Mouse (Mus musculus): ENCODE data around the gene Rps16. TPM values are rescaled to one million over a fixed set of nuclear protein-coding genes. Genes with fewer than 3 reads are reported as not detected.

Rps16 gene
- polyA plus RNA-seq, 1 experiment, result 4,542 TPM

- Histone ChIP-seq H3K4me3 (no peak overlapping the region), H3K36me3 (ENCODE audit: control insufficient read depth, insufficient read depth) (peaks cover 35% of the 10 kb centered on the region), H3K79me2 (ENCODE audit: control insufficient read depth, insufficient read depth) (no peaks in the 10 kb centered on the region), H3K4me2 (ENCODE audit: low read depth) (no peak overlapping the region), H3K27me3 (ENCODE audit: control insufficient read depth, insufficient read depth, insufficient read length) (no peaks in the 10 kb centered on the region), H3ac (ENCODE audit: control insufficient read depth, insufficient read length) (no peak overlapping the region)
- no peak for TF ChIP-seq POLR2AphosphoS2 (IDR thresholded peaks at IDR 0.05; ENCODE audit: insufficient read length, low read depth)
- no peak for TF ChIP-seq REST (IDR thresholded peaks at IDR 0.05; ENCODE audit: insufficient read depth, insufficient read length)
- no peak for TF ChIP-seq TCF3 (IDR thresholded peaks at IDR 0.05; ENCODE audit: insufficient read length, low read depth)
- no peak for TF ChIP-seq USF1 (IDR thresholded peaks at IDR 0.05; ENCODE audit: low read depth)
- no peak for TF ChIP-seq MYOG (IDR thresholded peaks at IDR 0.05; ENCODE audit: control insufficient read depth in 1 of 3, insufficient read depth in 1 of 3, insufficient read length in 2 of 3, low read depth in 2 of 3)
- no peak for TF ChIP-seq SRF (IDR thresholded peaks at IDR 0.05; ENCODE audit: control insufficient read depth, insufficient read length, low read depth)
- no peak for TF ChIP-seq CEBPB (IDR thresholded peaks at IDR 0.05; ENCODE audit: insufficient read depth, poor library complexity, severe bottlenecking)
- no peak for TF ChIP-seq MAX (IDR thresholded peaks at IDR 0.05; ENCODE audit: low read depth)
- no peak for TF ChIP-seq POLR2A (IDR thresholded peaks at IDR 0.05; ENCODE audit: insufficient read length, low read depth)
- TF ChIP-seq MYOD1 (IDR thresholded peaks at IDR 0.05; ENCODE audit: control insufficient read depth in 1 of 3, insufficient read length in 2 of 3, low read depth in 2 of 3), result no peak
- no peak for TF ChIP-seq E2F4 (IDR thresholded peaks at IDR 0.05; ENCODE audit: insufficient read depth)
- TF ChIP-seq TCF12 (IDR thresholded peaks at IDR 0.05; ENCODE audit: insufficient read depth, poor library complexity, severe bottlenecking), result no peak
Measured at GRCm38 (mm10) chr7:28318714-28319113, 31.7 kb upstream of the Rps16 start.

- Histone ChIP-seq H3K4me3 (no peak overlapping the region), H3ac (ENCODE audit: control insufficient read depth, insufficient read length) (no peak overlapping the region), H3K27me3 (ENCODE audit: control insufficient read depth, insufficient read depth, insufficient read length) (no peaks in the 10 kb centered on the region), H3K79me2 (ENCODE audit: control insufficient read depth, insufficient read depth) (no peaks in the 10 kb centered on the region), H3K4me2 (ENCODE audit: low read depth) (no peak overlapping the region), H3K36me3 (ENCODE audit: control insufficient read depth, insufficient read depth) (peaks cover 50% of the 10 kb centered on the region)
- TF ChIP-seq E2F4 (IDR thresholded peaks at IDR 0.05; ENCODE audit: insufficient read depth) (no peak), MAX (IDR thresholded peaks at IDR 0.05; ENCODE audit: low read depth) (no peak), USF1 (IDR thresholded peaks at IDR 0.05; ENCODE audit: low read depth) (no peak), REST (IDR thresholded peaks at IDR 0.05; ENCODE audit: insufficient read depth, insufficient read length) (no peak), MYOG (IDR thresholded peaks at IDR 0.05; ENCODE audit: control insufficient read depth in 1 of 3, insufficient read depth in 1 of 3, insufficient read length in 2 of 3, low read depth in 2 of 3) (no peak), MYOD1 (IDR thresholded peaks at IDR 0.05; ENCODE audit: control insufficient read depth in 1 of 3, insufficient read length in 2 of 3, low read depth in 2 of 3) (no peak), SRF (IDR thresholded peaks at IDR 0.05; ENCODE audit: control insufficient read depth, insufficient read length, low read depth) (no peak)
Measured at GRCm38 (mm10) chr7:28321974-28322720, 28.3 kb upstream of the Rps16 start.

- Histone ChIP-seq H3K27me3 (ENCODE audit: control insufficient read depth, insufficient read depth, insufficient read length) (no peaks in the 10 kb centered on the region), H3K36me3 (ENCODE audit: control insufficient read depth, insufficient read depth) (peaks cover 46% of the 10 kb centered on the region), H3K79me2 (ENCODE audit: control insufficient read depth, insufficient read depth) (no peaks in the 10 kb centered on the region), H3K4me2 (ENCODE audit: low read depth) (no peak overlapping the region), H3K4me3 (no peak overlapping the region), H3ac (ENCODE audit: control insufficient read depth, insufficient read length) (no peak overlapping the region)
- TF ChIP-seq MAX (IDR thresholded peaks at IDR 0.05; ENCODE audit: low read depth) (no peak), POLR2A (IDR thresholded peaks at IDR 0.05; ENCODE audit: insufficient read length, low read depth) (no peak), SRF (IDR thresholded peaks at IDR 0.05; ENCODE audit: control insufficient read depth, insufficient read length, low read depth) (no peak), USF1 (IDR thresholded peaks at IDR 0.05; ENCODE audit: low read depth) (no peak), CEBPB (IDR thresholded peaks at IDR 0.05; ENCODE audit: insufficient read depth, poor library complexity, severe bottlenecking) (no peak), POLR2AphosphoS2 (IDR thresholded peaks at IDR 0.05; ENCODE audit: insufficient read length, low read depth) (no peak), MYOG (IDR thresholded peaks at IDR 0.05; ENCODE audit: control insufficient read depth in 1 of 3, insufficient read depth in 1 of 3, insufficient read length in 2 of 3, low read depth in 2 of 3) (no peak), TCF3 (IDR thresholded peaks at IDR 0.05; ENCODE audit: insufficient read length, low read depth) (no peak), TCF12 (IDR thresholded peaks at IDR 0.05; ENCODE audit: insufficient read depth, poor library complexity, severe bottlenecking) (no peak), MYOD1 (IDR thresholded peaks at IDR 0.05; ENCODE audit: control insufficient read depth in 1 of 3, insufficient read length in 2 of 3, low read depth in 2 of 3) (no peak), REST (IDR thresholded peaks at IDR 0.05; ENCODE audit: insufficient read depth, insufficient read length) (no peak), E2F4 (IDR thresholded peaks at IDR 0.05; ENCODE audit: insufficient read depth) (no peak)
Measured at GRCm38 (mm10) chr7:28325293-28325692, 25.2 kb upstream of the Rps16 start.

- Histone ChIP-seq H3K36me3 (ENCODE audit: control insufficient read depth, insufficient read depth) (peaks cover 39% of the 10 kb centered on the region), H3K4me2 (ENCODE audit: low read depth) (no peak overlapping the region), H3K4me3 (no peak overlapping the region), H3K79me2 (ENCODE audit: control insufficient read depth, insufficient read depth) (peaks cover under 1% of the 10 kb centered on the region), H3ac (ENCODE audit: control insufficient read depth, insufficient read length) (no peak overlapping the region), H3K27me3 (ENCODE audit: control insufficient read depth, insufficient read depth, insufficient read length) (no peaks in the 10 kb centered on the region)
- TF ChIP-seq TCF3 (IDR thresholded peaks at IDR 0.05; ENCODE audit: insufficient read length, low read depth) (no peak), MYOG (IDR thresholded peaks at IDR 0.05; ENCODE audit: control insufficient read depth in 1 of 3, insufficient read depth in 1 of 3, insufficient read length in 2 of 3, low read depth in 2 of 3) (no peak), REST (IDR thresholded peaks at IDR 0.05; ENCODE audit: insufficient read depth, insufficient read length) (no peak), MAX (IDR thresholded peaks at IDR 0.05; ENCODE audit: low read depth) (no peak), POLR2AphosphoS2 (IDR thresholded peaks at IDR 0.05; ENCODE audit: insufficient read length, low read depth) (no peak), USF1 (IDR thresholded peaks at IDR 0.05; ENCODE audit: low read depth) (no peak), POLR2A (IDR thresholded peaks at IDR 0.05; ENCODE audit: insufficient read length, low read depth) (no peak), E2F4 (IDR thresholded peaks at IDR 0.05; ENCODE audit: insufficient read depth) (no peak), MYOD1 (IDR thresholded peaks at IDR 0.05; ENCODE audit: control insufficient read depth in 1 of 3, insufficient read length in 2 of 3, low read depth in 2 of 3) (no peak), CEBPB (IDR thresholded peaks at IDR 0.05; ENCODE audit: insufficient read depth, poor library complexity, severe bottlenecking) (no peak), SRF (IDR thresholded peaks at IDR 0.05; ENCODE audit: control insufficient read depth, insufficient read length, low read depth) (no peak), TCF12 (IDR thresholded peaks at IDR 0.05; ENCODE audit: insufficient read depth, poor library complexity, severe bottlenecking) (no peak)
Measured at GRCm38 (mm10) chr7:28326457-28326856, 24.0 kb upstream of the Rps16 start.
